Mouse (Mus musculus): ENCODE data around the gene Slc36a1. TPM values are rescaled to one million over a fixed set of nuclear protein-coding genes. Genes with fewer than 3 reads are reported as not detected.

Gene Slc36a1
- polyA plus RNA-seq (2017; shearing (Covaris generic)) = 1 to 10 TPM; 2.3 to 2.5 TPM

- ATAC-seq = peak; percentile 83
These were observed at the start of gene Slc36a1 for GRCm38 (mm10) chr11:55204159-55204596. TSS of gene Slc36a1 (plus strand) at chr11:55204350.

DNA sequence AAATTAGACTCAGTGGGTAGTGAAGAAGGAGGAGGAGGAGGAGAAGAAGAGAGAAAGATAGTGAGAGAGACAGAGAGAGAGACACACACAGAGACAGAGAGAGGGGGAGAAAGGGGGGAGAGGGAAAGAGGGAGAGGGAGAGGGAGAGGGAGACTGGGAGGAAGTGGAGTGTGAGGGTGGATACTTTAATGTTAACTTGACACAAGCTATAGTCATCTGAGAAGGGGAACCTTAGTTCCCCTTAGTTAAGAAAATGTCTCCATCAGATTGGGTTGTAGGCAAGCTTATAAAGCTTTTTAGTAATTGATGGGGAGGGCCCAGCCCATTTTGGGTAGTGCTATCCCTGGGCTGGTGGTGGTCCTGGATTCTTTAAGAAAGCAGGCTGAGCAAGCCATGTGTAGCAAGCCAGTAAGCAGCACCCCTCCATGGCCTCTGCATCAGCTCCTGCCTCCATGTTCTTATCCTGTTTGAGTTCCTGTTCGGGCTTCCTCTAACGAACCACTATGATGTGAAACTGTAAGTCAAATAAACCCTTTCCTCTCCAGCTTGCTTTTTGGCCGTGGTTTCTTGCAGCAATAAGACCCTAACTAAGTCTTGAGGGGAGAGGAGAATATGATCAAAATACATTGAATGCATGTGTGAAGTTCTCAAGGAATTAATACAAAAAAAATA is 49.6 kb upstream of the Slc36a1 start:
- no peak for ATAC-seq

- no peak for ATAC-seq
These were observed 49.1 kb upstream of the Slc36a1 start for GRCm38 (mm10) chr11:55155070-55155421.

DNA sequence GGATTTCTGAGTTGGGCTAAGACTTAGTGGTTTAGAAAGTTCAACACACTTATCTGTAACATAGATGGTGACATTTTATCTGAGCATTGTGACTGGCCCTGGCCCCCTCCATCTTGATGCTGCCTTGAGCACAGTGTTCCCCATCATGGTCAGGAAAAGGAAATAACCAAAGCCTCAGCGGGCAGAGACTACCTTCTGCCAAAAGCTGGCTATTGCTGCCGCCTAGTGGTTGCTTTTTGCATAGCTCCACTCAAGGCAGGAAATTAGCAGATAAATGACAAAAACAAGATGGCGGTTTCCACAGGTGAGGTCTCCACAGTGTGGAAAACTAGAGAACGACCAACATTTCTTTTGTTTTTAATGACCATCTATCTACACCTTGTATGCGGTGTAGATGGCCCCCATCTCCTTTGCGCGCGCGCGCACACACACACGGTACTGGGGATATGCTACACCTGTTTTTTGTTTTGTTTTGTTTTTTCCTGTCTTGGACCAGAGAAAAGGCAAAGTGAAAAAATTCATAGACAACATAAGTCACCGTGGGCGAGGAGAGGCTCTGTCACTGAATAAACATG is 45.3 kb upstream of the Slc36a1 start:
- peak; percentile 75 for ATAC-seq

DNA sequence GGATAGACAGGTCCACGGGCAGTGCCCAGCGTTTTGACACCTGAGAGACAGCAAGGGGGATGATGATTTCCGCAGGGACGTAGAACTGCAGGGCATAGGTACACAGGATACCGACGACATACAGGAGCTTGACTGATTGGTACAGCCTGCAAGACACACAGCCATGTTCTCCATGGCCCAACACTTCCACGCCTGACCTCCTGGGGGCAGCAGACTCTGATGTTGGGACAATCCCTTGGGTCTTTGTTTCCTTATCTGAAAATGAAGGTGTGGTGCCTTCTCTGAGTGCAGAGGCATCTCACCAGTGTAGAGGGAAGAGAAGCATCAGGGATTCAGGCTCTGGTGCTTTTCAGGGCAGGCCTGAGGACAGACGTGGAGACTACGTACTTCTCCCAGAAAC is 41.5 kb upstream of the Slc36a1 start:
- ATAC-seq = peak; percentile 45

DNA sequence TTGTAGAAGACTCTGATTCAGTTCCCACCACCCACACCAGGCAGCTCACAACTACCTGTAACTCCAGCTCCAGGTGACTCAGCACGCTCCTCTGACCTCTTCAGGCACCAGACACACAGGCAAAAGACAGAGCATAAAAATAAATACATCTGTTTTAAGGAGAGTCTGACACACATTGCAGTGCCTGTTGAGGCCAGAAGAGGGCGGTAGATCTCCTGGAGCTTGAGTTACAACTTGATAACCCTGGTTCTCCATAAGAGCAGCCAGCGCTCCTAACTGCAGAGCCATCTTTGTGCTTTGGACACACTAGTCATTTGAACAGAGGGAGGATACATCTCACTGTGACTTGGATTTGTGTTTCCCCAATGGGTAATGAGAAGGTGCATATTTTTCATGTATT is 39.4 kb upstream of the Slc36a1 start:
- ATAC-seq = no peak

GRCm38 (mm10) chr11:55165748-55166147 is 38.4 kb upstream of the Slc36a1 start:
- ATAC-seq = no peak

- no peak for ATAC-seq
These were observed 35.6 kb upstream of the Slc36a1 start for GRCm38 (mm10) chr11:55168504-55168903.

GRCm38 (mm10) chr11:55168914-55169313 is 35.2 kb upstream of the Slc36a1 start:
- no peak for ATAC-seq

GRCm38 (mm10) chr11:55170501-55170900 is 33.6 kb upstream of the Slc36a1 start:
- no peak for ATAC-seq

- no peak for ATAC-seq
These were observed 25.3 kb upstream of the Slc36a1 start for GRCm38 (mm10) chr11:55178830-55179229.

DNA sequence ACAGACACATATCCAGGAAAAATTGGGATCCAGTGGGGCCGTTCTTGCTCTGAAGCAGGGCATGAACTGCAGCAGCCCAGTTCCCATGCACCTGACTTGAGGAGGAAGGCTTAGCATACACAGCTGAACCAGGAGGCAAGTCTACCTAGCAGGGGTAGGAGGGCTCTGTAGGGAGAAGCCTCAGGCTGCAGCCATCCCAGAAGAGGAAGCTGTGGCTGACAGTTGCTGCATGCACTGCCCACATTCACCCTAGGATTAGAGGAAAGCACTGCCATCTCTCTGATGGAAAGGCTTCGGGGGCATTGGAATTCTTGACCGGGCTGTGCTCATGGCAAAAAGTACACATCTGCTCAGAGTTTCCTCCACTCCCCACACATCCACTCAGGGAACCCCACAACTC is 24.3 kb upstream of the Slc36a1 start:
- no peak for ATAC-seq

DNA sequence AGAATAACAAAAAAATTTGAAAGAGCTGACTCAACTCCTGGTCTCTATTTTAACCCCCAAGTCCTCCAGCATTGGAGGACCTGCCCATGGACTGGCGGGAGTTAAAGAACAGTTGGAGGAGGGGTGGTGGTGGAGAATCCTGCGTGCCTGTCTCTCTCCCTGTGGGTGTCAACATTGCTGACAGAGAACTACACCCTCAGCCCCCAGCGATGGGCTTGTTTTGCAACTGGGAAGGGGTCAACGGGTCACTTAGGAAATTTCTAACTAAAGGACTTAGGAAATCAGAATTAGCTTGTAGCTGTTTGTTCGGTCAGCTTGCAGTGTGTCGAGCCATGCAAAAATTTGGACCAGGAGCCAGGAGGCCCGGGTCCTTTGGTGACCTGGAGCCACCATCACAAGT is 21.0 kb upstream of the Slc36a1 start:
- ATAC-seq = no peak

DNA sequence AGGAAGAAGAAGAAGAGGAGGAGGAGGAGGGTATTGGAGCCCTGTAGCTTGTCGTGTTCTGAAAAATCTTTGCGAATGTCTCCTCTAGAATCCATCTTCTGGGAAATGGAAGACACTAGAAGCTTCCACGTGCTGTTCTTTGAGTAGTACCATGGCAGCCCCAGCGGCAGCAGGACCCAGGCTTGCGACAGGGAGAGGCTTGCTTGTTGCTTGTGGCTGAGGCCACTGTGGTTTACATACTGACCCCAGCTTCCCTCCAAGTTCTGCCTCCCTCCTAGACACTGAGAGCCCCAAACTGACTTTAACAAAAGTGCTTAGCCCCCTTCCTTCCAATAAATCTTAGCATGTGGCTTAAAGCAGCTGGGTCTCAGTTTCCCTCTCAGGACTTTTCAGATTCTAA is 19.9 kb upstream of the Slc36a1 start:
- no peak for ATAC-seq

- ATAC-seq = no peak
These were observed 19.3 kb upstream of the Slc36a1 start, which contains the start of gene Slc36a2 for GRCm38 (mm10) chr11:55184733-55185291. TSS of gene Slc36a2 (minus strand) at chr11:55185077.

GRCm38 (mm10) chr11:55187292-55187691 is 16.9 kb upstream of the Slc36a1 start:
- no peak for ATAC-seq

GRCm38 (mm10) chr11:55187777-55188176 is 16.4 kb upstream of the Slc36a1 start:
- no peak for ATAC-seq

DNA sequence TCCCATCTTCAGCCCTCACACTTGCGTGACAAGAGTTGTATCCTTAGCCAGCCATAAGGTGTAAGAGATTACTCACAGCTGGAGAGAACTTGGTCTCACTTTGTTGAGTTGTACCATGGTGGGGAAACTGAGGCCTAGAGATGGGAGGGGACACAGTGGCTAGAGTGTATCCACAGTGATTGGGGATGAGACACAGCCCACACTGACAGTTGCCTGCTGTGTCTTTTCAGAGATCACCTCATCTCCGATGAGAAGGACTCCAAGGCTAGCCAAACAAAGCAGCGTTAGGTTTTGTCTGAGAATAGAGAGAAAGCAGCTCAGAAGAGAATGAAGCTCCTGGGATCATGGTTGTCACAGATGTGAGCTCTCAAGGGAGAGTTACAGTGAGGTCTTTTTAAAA is 13.9 kb upstream of the Slc36a1 start:
- no peak for ATAC-seq

GRCm38 (mm10) chr11:55197086-55197485 is 7.1 kb upstream of the Slc36a1 start:
- ATAC-seq = no peak

DNA sequence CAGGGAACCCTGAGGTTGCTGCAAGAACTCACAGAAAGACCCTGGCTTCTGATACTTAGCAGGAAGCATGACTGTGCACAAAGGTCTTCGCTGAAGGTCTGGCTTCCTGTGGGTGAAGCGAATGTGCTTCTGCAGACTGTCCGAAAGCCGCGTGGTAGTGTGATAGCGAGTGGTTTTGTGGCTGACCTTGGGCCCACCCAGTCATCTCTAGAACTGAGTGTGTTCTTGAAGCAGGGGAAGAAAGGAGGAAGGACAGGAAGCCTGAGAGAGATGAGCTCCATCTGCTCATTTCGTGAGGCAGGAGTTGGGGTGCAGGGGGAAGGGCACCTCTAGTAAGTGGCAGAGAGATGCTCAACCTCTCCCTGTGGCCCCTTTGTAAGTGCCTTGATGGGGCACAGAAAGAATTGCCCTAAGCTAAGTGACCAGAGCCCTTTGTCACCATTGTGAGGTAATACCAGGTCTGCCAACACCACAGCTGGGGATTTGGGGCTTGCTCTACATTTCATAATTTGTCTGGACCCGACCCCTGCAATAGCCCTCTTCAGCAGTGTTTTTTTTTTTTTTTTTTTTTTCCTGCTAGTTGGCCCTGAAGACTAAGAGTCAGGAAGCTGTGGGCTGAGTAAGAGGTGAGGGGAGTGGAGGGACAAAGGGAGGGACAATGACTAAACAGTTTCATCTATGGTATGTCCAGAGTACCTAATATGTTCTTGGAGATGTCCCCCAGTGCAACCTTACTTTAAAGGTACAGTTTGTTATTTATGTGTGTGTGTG is 6.2 kb upstream of the Slc36a1 start:
- peak; percentile 33 for ATAC-seq

DNA sequence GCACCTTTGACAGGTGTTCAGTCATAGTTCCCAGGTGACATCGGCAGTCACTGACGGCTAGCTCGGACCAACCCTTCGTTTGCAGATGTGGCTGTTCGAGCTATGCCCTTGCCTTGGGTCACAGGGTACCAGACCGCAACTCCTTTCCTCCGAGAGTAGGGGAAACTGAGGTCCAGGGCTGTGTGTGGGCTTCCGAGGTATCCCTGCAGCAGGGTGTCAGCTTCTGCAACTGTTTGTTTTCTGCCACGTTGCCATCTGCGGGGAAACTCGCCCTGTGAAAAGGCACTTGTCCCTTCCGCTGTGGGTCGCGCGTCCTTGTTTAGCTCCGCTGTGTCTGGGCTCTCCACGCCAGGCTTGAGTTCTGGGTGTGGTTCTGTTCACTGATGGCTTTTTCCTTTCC is 452 bp downstream of the Slc36a1 start:
- peak; percentile 52 for ATAC-seq

GRCm38 (mm10) chr11:55208001-55208690 is 4.0 kb downstream of the Slc36a1 start:
- no peak for ATAC-seq

DNA sequence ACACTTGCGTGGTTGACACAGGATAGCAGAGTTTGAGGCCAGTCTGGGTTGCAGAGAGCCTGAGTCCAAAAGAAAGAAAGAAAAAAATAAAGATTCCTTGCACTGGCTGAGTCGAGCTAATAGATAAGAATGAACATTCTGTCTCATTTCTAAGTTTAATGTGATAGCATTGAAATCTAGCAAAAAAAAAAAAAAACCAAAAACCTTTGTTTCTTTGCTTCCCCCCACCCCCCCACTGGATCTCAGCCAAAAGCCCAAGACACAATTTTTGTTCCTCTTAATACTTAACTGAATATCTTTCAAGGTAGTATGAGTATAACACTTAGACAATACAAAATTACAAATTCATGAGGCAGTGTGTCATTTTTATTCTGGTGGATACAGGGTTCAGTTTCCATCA is 4.9 kb downstream of the Slc36a1 start:
- ATAC-seq = no peak

All from activated CD4-positive, CD25-positive, alpha-beta regulatory T cell, adult 4 months (primary cell).